Mouse (Mus musculus) forebrain, embryonic 15.5 days (tissue): ENCODE measurements around the gene Hps5. TPM values are rescaled to one million over a fixed set of nuclear protein-coding genes. Genes with fewer than 3 reads are reported as not detected.
A peak's percentile ranks its signal among the peaks of the same experiment; 100 is the strongest.
"Not testable (repeated sequence)": the region's sequence is repeated elsewhere in the genome, so short reads cannot be mapped to it uniquely, and the experiment has no call there.

ENCODE experiments used
- ATAC-seq: fragments of 200-750 bp; cut with Nextera tagmentation; replicated peaks from 2 replicates; pipeline ENCODE4 v1.8.0; 2017; ENCODE audit warnings: mild to moderate bottlenecking, moderate TSS enrichment, moderate library complexity
- H3K27ac ChIP-seq: fragments of 300-500 bp; sonication (generic); replicated peaks from 2 replicates; pipeline ENCODE4 v1.5.1; 2015; ENCODE audit warnings: mild to moderate bottlenecking, inconsistent platforms
- H3K27me3 ChIP-seq: fragments of 300-500 bp; sonication (generic); 2 replicates; pipeline ENCODE4 v1.6.1; 2015; ENCODE audit warnings: inconsistent platforms
- H3K36me3 ChIP-seq: fragments of 300-500 bp; sonication (generic); 2 replicates; pipeline ENCODE4 v1.6.1; 2015; ENCODE audit warnings: mild to moderate bottlenecking, inconsistent platforms
- H3K4me1 ChIP-seq: fragments of 300-500 bp; sonication (generic); 2 replicates; pipeline ENCODE4 v1.6.1; 2015; ENCODE audit warnings: inconsistent platforms
- H3K4me2 ChIP-seq: fragments of 300-500 bp; sonication (generic); replicated peaks from 2 replicates; pipeline ENCODE4 v1.6.1; 2015; ENCODE audit warnings: mild to moderate bottlenecking, inconsistent platforms
- H3K4me3 ChIP-seq: fragments of 300-500 bp; sonication (generic); 2 replicates; pipeline ENCODE4 v1.5.1; 2015; ENCODE audit warnings: mild to moderate bottlenecking, inconsistent platforms
- H3K9ac ChIP-seq: fragments of 300-500 bp; sonication (generic); replicated peaks from 2 replicates; pipeline ENCODE4 v1.6.1; 2015; ENCODE audit warnings: mild to moderate bottlenecking, inconsistent platforms
- H3K9me3 ChIP-seq: fragments of 300-500 bp; sonication (generic); 2 replicates; pipeline ENCODE4 v1.6.1; 2016; ENCODE audit warnings: inconsistent platforms
- WGBS: fragments of 180-500 bp; shearing (Covaris S2); methylation state at CpG from one replicate; pipeline ENCODE4 v1.1.7; 2015; ENCODE audit warnings: mixed read lengths; 5-methylcytosine and 5-hydroxymethylcytosine counted together
- polyA plus RNA-seq: library from polyadenylated mRNA; unstranded; fragments of >200 nt; fragmentation: Nextera tagmentation; extraction: Ambion mirVana; gene quantifications from 2 replicates; pipeline ENCODE4 v1.2.1, GENCODE M21; 2015

Hps5 gene
- polyA plus RNA-seq, 1 experiment from 2014 or later, result 15.1 TPM

- no peaks in the 10 kb centered on the region for H3K36me3 ChIP-seq
- H3K27ac ChIP-seq, result no peak overlapping the region
- no peak overlapping the region for H3K4me2 ChIP-seq
- no peaks in the 10 kb centered on the region for H3K27me3 ChIP-seq
- no peak for ATAC-seq
- H3K9ac ChIP-seq, result no peak overlapping the region
- 90% methylated on average over 5 of the region's 5 CpGs for WGBS
- peaks cover 23% of the 10 kb centered on the region for H3K4me1 ChIP-seq
- no peak overlapping the region for H3K4me3 ChIP-seq
- no peaks in the 10 kb centered on the region for H3K9me3 ChIP-seq
These were observed 40.5 kb upstream of the Hps5 start for GRCm38 (mm10) chr7:46836357-46836756.

- H3K27me3 ChIP-seq, result no peaks in the 10 kb centered on the region
- no peaks in the 10 kb centered on the region for H3K9me3 ChIP-seq
- peaks cover 23% of the 10 kb centered on the region for H3K4me1 ChIP-seq
- no peak overlapping the region for H3K4me3 ChIP-seq
- H3K27ac ChIP-seq, result no peak overlapping the region
- H3K9ac ChIP-seq, result no peak overlapping the region
- no peak for ATAC-seq
- no peaks in the 10 kb centered on the region for H3K36me3 ChIP-seq
- WGBS, result 24% methylated on average over 14 of the region's 14 CpGs
- no peak overlapping the region for H3K4me2 ChIP-seq
These were observed 39.2 kb upstream of the Hps5 start for GRCm38 (mm10) chr7:46834994-46835610.

DNA sequence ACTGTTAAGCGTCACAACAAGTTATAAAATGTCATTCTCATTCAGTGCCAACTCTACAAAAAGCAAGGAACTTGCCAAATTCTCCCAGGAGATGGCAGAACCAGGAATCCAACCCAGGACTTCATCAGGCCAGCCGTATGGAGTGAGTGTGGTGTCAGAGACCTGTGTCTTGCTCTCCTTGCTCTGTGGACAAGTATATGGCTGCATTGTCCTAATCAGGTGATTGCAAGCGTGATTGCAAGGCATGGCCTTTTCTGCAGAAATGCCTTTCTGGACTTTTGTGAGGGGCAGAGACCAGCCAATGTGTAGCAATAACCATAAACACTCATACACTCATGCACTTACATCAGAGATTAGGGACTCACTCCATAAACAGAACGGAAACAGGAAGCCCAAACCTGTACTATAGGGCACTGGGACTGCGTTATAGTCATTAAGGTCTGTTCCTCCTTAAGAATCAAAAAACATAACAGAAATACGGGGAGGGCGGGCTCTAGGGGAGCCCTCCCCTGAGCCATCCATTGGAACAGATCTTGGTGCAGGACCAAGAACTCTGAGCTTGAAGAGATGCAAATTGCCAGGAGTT lies 37.9 kb upstream of the Hps5 start:
- H3K4me2 ChIP-seq, result no peak overlapping the region
- no peak overlapping the region for H3K9ac ChIP-seq
- no peak for ATAC-seq
- H3K27ac ChIP-seq, result no peak overlapping the region
- no peaks in the 10 kb centered on the region for H3K27me3 ChIP-seq
- H3K36me3 ChIP-seq, result no peaks in the 10 kb centered on the region
- 88% methylated on average over 7 of the region's 7 CpGs for WGBS
- no peaks in the 10 kb centered on the region for H3K9me3 ChIP-seq
- peaks cover 14% of the 10 kb centered on the region for H3K4me1 ChIP-seq
- H3K4me3 ChIP-seq, result no peak overlapping the region

- 83% methylated on average over 6 of the region's 6 CpGs for WGBS
- Histone ChIP-seq H3K9me3 (no peaks in the 10 kb centered on the region), H3K4me3 (no peak overlapping the region), H3K4me1 (peaks cover 9% of the 10 kb centered on the region), H3K4me2 (no peak overlapping the region), H3K27ac (no peak overlapping the region), H3K9ac (no peak overlapping the region), H3K27me3 (no peaks in the 10 kb centered on the region), H3K36me3 (no peaks in the 10 kb centered on the region)
- ATAC-seq, result no peak
These were observed 37.4 kb upstream of the Hps5 start for GRCm38 (mm10) chr7:46833266-46833665.

DNA sequence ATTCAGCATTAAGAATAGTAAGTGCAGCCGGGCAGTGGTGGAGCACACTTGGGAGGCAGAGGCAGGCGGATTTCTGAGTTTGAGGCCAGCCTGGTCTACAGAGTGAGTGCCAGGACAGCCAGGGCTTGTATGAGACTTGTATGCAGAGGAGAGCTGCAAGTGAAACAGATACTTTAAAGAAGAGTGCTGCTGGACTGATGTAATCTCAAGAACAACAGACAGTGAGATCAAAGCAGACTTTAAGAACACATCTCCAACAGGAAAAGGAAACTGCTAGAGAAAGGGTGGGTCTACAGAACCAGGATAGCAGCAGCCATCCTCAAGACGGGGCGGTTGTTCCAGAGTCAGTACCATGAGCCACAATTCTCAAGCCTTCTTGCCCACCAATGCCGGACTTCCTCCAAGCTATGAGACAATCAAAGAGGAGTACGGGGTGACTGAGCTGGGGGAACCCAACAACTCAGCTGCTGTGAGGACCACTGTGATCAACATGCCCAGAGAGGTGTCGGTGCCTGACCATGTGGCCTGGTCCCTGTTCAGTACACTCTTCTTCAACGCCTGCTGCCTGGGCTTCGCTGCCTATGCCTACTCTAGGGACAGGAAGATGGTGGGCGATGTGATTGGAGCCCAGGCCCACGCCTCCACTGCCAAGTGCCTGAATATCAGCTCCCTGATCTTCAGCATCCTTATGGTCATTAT lies 36.4 kb upstream of the Hps5 start:
- WGBS, result 95% methylated on average over 11 of the region's 11 CpGs
- H3K36me3 ChIP-seq, H3K27ac ChIP-seq, H3K4me3 ChIP-seq, H3K9ac ChIP-seq, H3K4me1 ChIP-seq, H3K27me3 ChIP-seq, H3K9me3 ChIP-seq, ATAC-seq, H3K4me2 ChIP-seq: not testable (repeated sequence)

DNA sequence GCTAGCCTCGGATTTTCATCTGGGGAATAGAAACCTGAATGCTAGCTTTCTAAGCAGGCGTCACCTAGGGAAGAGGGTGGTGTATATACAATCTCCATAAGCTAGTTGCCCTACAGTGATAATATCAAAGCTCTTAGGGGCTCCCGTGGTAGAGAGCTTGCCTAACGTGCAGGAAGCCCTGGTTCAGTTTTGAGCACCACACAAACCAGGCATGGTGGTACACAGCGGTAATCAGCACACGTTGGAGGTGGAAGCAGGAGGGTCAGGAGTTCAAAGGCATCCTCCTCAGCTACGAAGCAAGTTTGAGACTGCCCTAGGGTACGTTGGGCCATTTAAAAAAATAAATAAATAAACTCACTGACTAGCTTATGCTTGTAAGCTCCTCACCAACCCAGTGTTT lies 35.8 kb upstream of the Hps5 start:
- no peaks in the 10 kb centered on the region for H3K9me3 ChIP-seq
- H3K27me3 ChIP-seq, result no peaks in the 10 kb centered on the region
- 0 out of 2 replicates have a peak, but pooled peaks cover 2% of the 10 kb centered on the region for H3K4me1 ChIP-seq
- H3K4me2 ChIP-seq, result no peak overlapping the region
- no peaks in the 10 kb centered on the region for H3K36me3 ChIP-seq
- H3K4me3 ChIP-seq, result no peak overlapping the region
- no peak overlapping the region for H3K9ac ChIP-seq
- H3K27ac ChIP-seq, result no peak overlapping the region
- no peak for ATAC-seq
- WGBS, result 84% methylated on average over 8 of the region's 8 CpGs

DNA sequence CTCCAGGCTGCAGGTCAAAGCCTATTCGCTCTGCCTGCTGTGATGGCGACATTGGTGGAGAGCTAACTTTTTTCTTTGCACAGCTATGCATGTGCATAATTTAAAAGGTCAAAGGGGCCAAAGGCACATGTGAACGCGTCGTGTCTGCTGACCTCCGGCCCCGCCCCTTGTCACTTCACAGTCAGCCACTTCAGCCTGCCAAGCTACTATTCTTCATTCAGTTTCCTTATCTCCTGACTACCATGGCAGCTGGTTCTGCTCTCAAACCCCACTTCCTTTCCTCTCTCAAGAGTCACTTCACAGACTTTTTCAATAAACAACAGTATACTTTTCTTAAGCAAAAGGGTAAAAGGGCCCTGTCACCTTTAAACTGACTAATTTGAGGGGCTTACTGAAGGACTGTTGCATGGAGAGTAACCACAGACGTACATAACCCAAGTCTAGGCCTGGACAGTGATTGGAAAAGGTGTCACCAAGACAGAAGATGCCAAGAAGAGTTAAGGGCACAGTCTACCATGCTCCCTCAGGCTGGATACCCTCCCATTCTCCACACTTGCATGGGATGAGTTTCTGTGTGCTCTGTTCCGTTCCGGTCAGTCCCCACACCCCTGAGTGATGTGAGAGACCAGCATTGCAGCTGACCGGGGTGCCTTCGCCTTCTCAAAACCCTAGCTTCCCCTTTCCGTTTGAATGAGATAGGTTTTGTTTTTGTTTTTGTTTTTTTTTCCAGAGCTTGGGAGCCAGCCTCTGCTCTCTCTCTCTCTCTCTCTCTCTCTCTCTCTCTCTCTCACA lies 35.1 kb upstream of the Hps5 start:
- no peak for ATAC-seq

GRCm38 (mm10) chr7:46829911-46830310 lies 34.0 kb upstream of the Hps5 start:
- Histone ChIP-seq H3K4me3 (no peak overlapping the region), H3K36me3 (no peaks in the 10 kb centered on the region), H3K4me1 (no peaks in the 10 kb centered on the region), H3K9ac (no peak overlapping the region), H3K4me2 (no peak overlapping the region), H3K27ac (no peak overlapping the region), H3K9me3 (no peaks in the 10 kb centered on the region), H3K27me3 (no peaks in the 10 kb centered on the region)
- ATAC-seq, result no peak
- WGBS, result 90% methylated on average over 12 of the region's 12 CpGs

More for the DNA sequence above, 35.1 kb upstream of the Hps5 start:
- 74% methylated on average over 13 of the region's 13 CpGs for WGBS
- Histone ChIP-seq H3K4me2 (no peak overlapping the region), H3K36me3 (no peaks in the 10 kb centered on the region), H3K4me3 (no peak overlapping the region), H3K9me3 (no peaks in the 10 kb centered on the region), H3K27me3 (no peaks in the 10 kb centered on the region), H3K4me1 (0 out of 2 replicates have a peak, but pooled peaks cover 2% of the 10 kb centered on the region), H3K9ac (no peak overlapping the region), H3K27ac (no peak overlapping the region)

DNA sequence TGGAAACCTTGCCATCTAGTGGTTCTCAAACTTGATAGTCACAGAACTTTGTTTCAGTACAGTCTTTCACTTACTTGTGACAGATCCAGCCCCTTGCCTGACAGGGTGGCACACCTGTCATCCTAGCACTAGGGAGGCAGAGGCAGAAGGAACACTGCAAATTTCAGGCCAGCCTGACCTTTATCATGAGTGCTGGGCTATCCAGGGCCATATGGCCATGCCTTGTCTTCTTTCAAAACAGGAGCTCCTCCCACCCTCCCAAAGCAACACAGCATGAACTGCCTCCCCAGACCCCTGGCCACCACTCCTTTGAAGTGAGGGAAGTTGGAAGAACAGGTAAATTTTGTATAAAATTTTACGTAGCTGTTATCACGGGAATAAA lies 31.9 kb upstream of the Hps5 start:
- 91% methylated on average over 2 of the region's 2 CpGs for WGBS
- H3K36me3 ChIP-seq, result peaks cover 12% of the 10 kb centered on the region
- no peak overlapping the region for H3K27ac ChIP-seq
- no peak overlapping the region for H3K4me2 ChIP-seq
- H3K4me3 ChIP-seq, result no peak overlapping the region
- H3K27me3 ChIP-seq, result no peaks in the 10 kb centered on the region
- ATAC-seq, result no peak
- no peaks in the 10 kb centered on the region for H3K4me1 ChIP-seq
- no peak overlapping the region for H3K9ac ChIP-seq
- no peaks in the 10 kb centered on the region for H3K9me3 ChIP-seq

- H3K27ac ChIP-seq, result no peak overlapping the region
- H3K27me3 ChIP-seq, result no peaks in the 10 kb centered on the region
- no peak overlapping the region for H3K4me3 ChIP-seq
- ATAC-seq, result no peak
- no peaks in the 10 kb centered on the region for H3K9me3 ChIP-seq
- H3K9ac ChIP-seq, result no peak overlapping the region
- H3K4me2 ChIP-seq, result no peak overlapping the region
- peaks cover 18% of the 10 kb centered on the region for H3K36me3 ChIP-seq
- 78% methylated on average over 20 of the region's 20 CpGs for WGBS
- no peaks in the 10 kb centered on the region for H3K4me1 ChIP-seq
These were observed 31.4 kb upstream of the Hps5 start for GRCm38 (mm10) chr7:46827046-46827802.

- ATAC-seq, H3K27me3 ChIP-seq, H3K9ac ChIP-seq, H3K9me3 ChIP-seq, H3K4me3 ChIP-seq, H3K4me1 ChIP-seq, H3K4me2 ChIP-seq: not testable (repeated sequence)
- WGBS, result 84% methylated on average over 15 of the region's 15 CpGs
- Histone ChIP-seq H3K36me3 (peaks cover 69% of the 10 kb centered on the region), H3K27ac (peak overlapping the region; percentile 27; the same call in 1 of the 2 replicates)
These were observed 25.2 kb upstream of the Hps5 start for GRCm38 (mm10) chr7:46820876-46821632.
